Mouse (Mus musculus) hindbrain, embryonic 15.5 days (tissue): ENCODE results near the gene Fam210b. TPM values are rescaled to one million over a fixed set of nuclear protein-coding genes. Genes with fewer than 3 reads are reported as not detected.

Experiments
- ATAC-seq: fragments of 200-750 bp; cut with Nextera tagmentation; 2 replicates; pipeline ENCODE4 v1.8.0; 2017; ENCODE audit warnings: low read depth, moderate number of reproducible peaks, moderate TSS enrichment; ENCODE audit not compliant: low FRiP score
- H3K27ac ChIP-seq: fragments of 300-500 bp; sonication (generic); replicated peaks from 2 replicates; pipeline ENCODE4 v1.5.1; 2015; ENCODE audit warnings: mild to moderate bottlenecking, inconsistent platforms
- H3K27me3 ChIP-seq: fragments of 300-500 bp; sonication (generic); 2 replicates; pipeline ENCODE4 v1.6.1; 2015; ENCODE audit warnings: control low read depth, inconsistent platforms
- H3K36me3 ChIP-seq: fragments of 300-500 bp; sonication (generic); 2 replicates; pipeline ENCODE4 v1.6.1; 2015; ENCODE audit warnings: control low read depth, inconsistent platforms
- H3K4me1 ChIP-seq: fragments of 300-500 bp; sonication (generic); replicated peaks from 2 replicates; pipeline ENCODE4 v1.6.1; 2015; ENCODE audit warnings: control low read depth, inconsistent platforms
- H3K4me2 ChIP-seq: fragments of 300-500 bp; sonication (generic); 2 replicates; pipeline ENCODE4 v1.6.1; 2015; ENCODE audit warnings: moderate library complexity, mild to moderate bottlenecking, inconsistent platforms
- H3K4me3 ChIP-seq: fragments of 300-500 bp; sonication (generic); 2 replicates; pipeline ENCODE4 v1.5.1; 2015; ENCODE audit warnings: mild to moderate bottlenecking, inconsistent platforms
- H3K9ac ChIP-seq: fragments of 300-500 bp; sonication (generic); 2 replicates; pipeline ENCODE4 v1.6.1; 2015; ENCODE audit warnings: inconsistent platforms
- H3K9me3 ChIP-seq: fragments of 300-500 bp; sonication (generic); 2 replicates; pipeline ENCODE4 v1.6.1; 2016; ENCODE audit warnings: control low read depth, inconsistent platforms
- WGBS: fragments of 180-500 bp; shearing (Covaris S2); methylation state at CpG from one replicate; pipeline ENCODE4 v1.1.7; 2015; 5-methylcytosine and 5-hydroxymethylcytosine counted together
- polyA plus RNA-seq: library from polyadenylated mRNA; unstranded; fragments of >200 nt; fragmentation: Nextera tagmentation; extraction: Ambion mirVana; gene quantifications from 2 replicates; pipeline ENCODE4 v1.2.1, GENCODE M21; 2015

Fam210b gene
- polyA plus RNA-seq, 1 experiment from 2014 or later, result 19.2 TPM

GRCm38 (mm10) chr2:172338206-172338942, 7.0 kb upstream of the Fam210b start:
- no peaks in the 10 kb centered on the region for H3K9me3 ChIP-seq
- H3K4me3 ChIP-seq, result no peak overlapping the region
- ATAC-seq, result 0 out of 2 replicates have a peak, but pooled peaks have one; percentile 17
- H3K9ac ChIP-seq, result no peak overlapping the region
- no peaks in the 10 kb centered on the region for H3K27me3 ChIP-seq
- H3K27ac ChIP-seq, result peak overlapping the region; percentile 20; the same call in 1 of the 2 replicates
- 0 out of 2 replicates have a peak, but pooled peaks cover 7% of the 10 kb centered on the region for H3K4me1 ChIP-seq
- no peaks in the 10 kb centered on the region for H3K36me3 ChIP-seq
- WGBS, result 63% methylated on average over 19 of the region's 19 CpGs
- H3K4me2 ChIP-seq, result no peak overlapping the region

- H3K4me2 ChIP-seq, result no peak overlapping the region
- H3K4me1 ChIP-seq, result peaks cover 17% of the 10 kb centered on the region
- no peak overlapping the region for H3K9ac ChIP-seq
- no peaks in the 10 kb centered on the region for H3K9me3 ChIP-seq
- no peak overlapping the region for H3K27ac ChIP-seq
- no peaks in the 10 kb centered on the region for H3K36me3 ChIP-seq
- H3K4me3 ChIP-seq, result no peak overlapping the region
- H3K27me3 ChIP-seq, result no peaks in the 10 kb centered on the region
- WGBS, result 19% methylated on average over 3 of the region's 3 CpGs
- no peak for ATAC-seq
Observed at GRCm38 (mm10) chr2:172340936-172341335, 4.4 kb upstream of the Fam210b start.

GRCm38 (mm10) chr2:172341606-172342005, 3.8 kb upstream of the Fam210b start:
- 19% methylated on average over 5 of the region's 5 CpGs for WGBS
- no peak overlapping the region for H3K27ac ChIP-seq
- no peak overlapping the region for H3K4me3 ChIP-seq
- ATAC-seq, result no peak
- H3K9ac ChIP-seq, result no peak overlapping the region
- H3K4me1 ChIP-seq, result peaks cover 24% of the 10 kb centered on the region
- no peaks in the 10 kb centered on the region for H3K9me3 ChIP-seq
- H3K36me3 ChIP-seq, result no peaks in the 10 kb centered on the region
- H3K27me3 ChIP-seq, result no peaks in the 10 kb centered on the region
- no peak overlapping the region for H3K4me2 ChIP-seq

DNA sequence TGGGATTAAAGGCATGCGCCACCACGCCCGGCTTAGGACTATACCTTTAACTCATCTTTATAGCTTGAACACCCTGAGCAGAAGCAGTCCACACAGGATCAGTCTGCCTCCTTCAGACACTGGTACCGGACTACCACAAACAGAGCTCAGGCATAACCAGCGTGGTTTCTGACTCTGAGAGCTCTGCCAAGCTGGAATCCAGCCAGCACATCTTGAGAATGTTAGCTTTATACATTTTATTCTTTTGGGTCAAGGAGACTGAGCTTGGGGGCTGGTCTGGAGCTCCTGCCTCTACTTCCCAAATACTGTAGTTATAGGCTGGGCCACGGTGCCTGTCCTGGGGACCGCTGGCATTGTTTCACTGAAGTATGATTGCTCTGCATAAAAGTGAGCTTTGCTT, 1.6 kb upstream of the Fam210b start:
- no peak for ATAC-seq
- WGBS, result 85% methylated on average over 7 of the region's 7 CpGs
- H3K9ac ChIP-seq, result no peak overlapping the region
- H3K27ac ChIP-seq, result no peak overlapping the region
- H3K27me3 ChIP-seq, result no peaks in the 10 kb centered on the region
- H3K4me1 ChIP-seq, result peaks cover 31% of the 10 kb centered on the region
- H3K4me2 ChIP-seq, result no peak overlapping the region
- H3K36me3 ChIP-seq, result no peaks in the 10 kb centered on the region
- no peaks in the 10 kb centered on the region for H3K9me3 ChIP-seq
- no peak overlapping the region for H3K4me3 ChIP-seq

- Histone ChIP-seq H3K27me3 (no peaks in the 10 kb centered on the region), H3K9ac (no peak overlapping the region), H3K27ac (peak overlapping the region; percentile 18), H3K4me1 (peaks cover 35% of the 10 kb centered on the region), H3K9me3 (no peaks in the 10 kb centered on the region), H3K36me3 (no peaks in the 10 kb centered on the region), H3K4me3 (peak overlapping the region; percentile 57), H3K4me2 (peak overlapping the region; percentile 97)
- ATAC-seq, result 0 out of 2 replicates have a peak, but pooled peaks have one; percentile 5
- 42% methylated on average over 5 of the region's 5 CpGs for WGBS
Observed at GRCm38 (mm10) chr2:172344669-172345068, 696 bp upstream of the Fam210b start.

GRCm38 (mm10) chr2:172346034-172346929, 917 bp downstream of the Fam210b start:
- H3K27me3 ChIP-seq, result no peaks in the 10 kb centered on the region
- H3K4me2 ChIP-seq, result peak overlapping the region; percentile 97
- peak overlapping the region; percentile 58 for H3K9ac ChIP-seq
- H3K9me3 ChIP-seq, result no peaks in the 10 kb centered on the region
- no peak overlapping the region for H3K27ac ChIP-seq
- ATAC-seq, result peak; percentile 7; the same call in 1 of the 2 replicates
- H3K4me3 ChIP-seq, result peak overlapping the region; percentile 57
- H3K4me1 ChIP-seq, result peaks cover 35% of the 10 kb centered on the region
- no peaks in the 10 kb centered on the region for H3K36me3 ChIP-seq
- WGBS, result 10% methylated on average over 31 of the region's 31 CpGs

GRCm38 (mm10) chr2:172346933-172347611, 1.7 kb downstream of the Fam210b start:
- Histone ChIP-seq H3K27ac (no peak overlapping the region), H3K9me3 (no peaks in the 10 kb centered on the region), H3K36me3 (no peaks in the 10 kb centered on the region), H3K4me1 (peaks cover 32% of the 10 kb centered on the region), H3K4me2 (peak overlapping the region; percentile 97), H3K9ac (no peak overlapping the region), H3K4me3 (peak overlapping the region; percentile 57; the same call in 1 of the 2 replicates), H3K27me3 (no peaks in the 10 kb centered on the region)
- no peak for ATAC-seq
- 60% methylated on average over 8 of the region's 8 CpGs for WGBS

DNA sequence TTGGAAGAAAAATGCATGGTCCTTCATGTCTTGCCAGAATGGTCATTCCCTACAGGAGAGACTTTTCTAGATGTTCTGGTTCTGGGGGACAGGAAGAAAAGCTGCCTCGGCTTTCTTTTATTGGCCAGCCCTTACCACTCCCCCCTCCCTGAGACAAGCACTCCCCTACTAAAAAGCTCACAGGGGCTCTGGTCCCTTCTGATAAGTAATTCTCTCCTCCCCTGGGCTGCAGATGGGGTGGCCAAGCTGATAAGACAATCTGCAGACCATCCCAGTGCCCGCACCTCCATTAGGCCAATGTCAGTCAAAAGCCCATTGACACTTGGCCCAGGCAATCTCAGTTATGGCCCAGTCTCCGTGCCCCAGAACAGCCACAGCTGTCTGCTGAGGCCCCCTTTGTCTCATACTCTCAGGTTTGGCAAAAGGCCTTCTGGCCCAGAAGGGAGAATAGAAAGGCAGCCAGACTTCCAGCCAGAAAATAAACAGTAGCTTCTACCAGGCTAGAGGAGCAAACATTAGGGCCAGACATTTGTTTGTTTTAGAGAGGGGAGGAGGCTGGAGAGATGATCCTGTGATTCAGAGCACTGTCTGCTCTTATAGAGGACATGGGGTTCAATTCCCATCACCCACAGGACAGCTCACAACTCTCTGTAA, 3.1 kb downstream of the Fam210b start:
- Histone ChIP-seq H3K9ac (no peak overlapping the region), H3K4me1 (peaks cover 43% of the 10 kb centered on the region)
- 43% methylated on average over 3 of the region's 3 CpGs for WGBS

GRCm38 (mm10) chr2:172349776-172350175, 4.4 kb downstream of the Fam210b start:
- Histone ChIP-seq H3K4me2 (no peak overlapping the region), H3K9me3 (no peaks in the 10 kb centered on the region), H3K36me3 (no peaks in the 10 kb centered on the region), H3K4me3 (no peak overlapping the region), H3K9ac (no peak overlapping the region), H3K27ac (no peak overlapping the region), H3K4me1 (peaks cover 42% of the 10 kb centered on the region), H3K27me3 (no peaks in the 10 kb centered on the region)
- 80% methylated on average over 14 of the region's 14 CpGs for WGBS
- no peak for ATAC-seq

More for the DNA sequence above, 3.1 kb downstream of the Fam210b start:
- no peaks in the 10 kb centered on the region for H3K9me3 ChIP-seq
- 0 out of 2 replicates have a peak overlapping the region, but pooled peaks have one; percentile 3 for H3K4me2 ChIP-seq
- peak overlapping the region; percentile 49 for H3K27ac ChIP-seq
- H3K27me3 ChIP-seq, result no peaks in the 10 kb centered on the region
- ATAC-seq, result no peak
- no peak overlapping the region for H3K4me3 ChIP-seq
- no peaks in the 10 kb centered on the region for H3K36me3 ChIP-seq

- peaks cover 37% of the 10 kb centered on the region for H3K4me1 ChIP-seq
- H3K9ac ChIP-seq, result no peak overlapping the region
- H3K9me3 ChIP-seq, result no peaks in the 10 kb centered on the region
- no peaks in the 10 kb centered on the region for H3K27me3 ChIP-seq
- no peak overlapping the region for H3K4me2 ChIP-seq
- H3K36me3 ChIP-seq, result no peaks in the 10 kb centered on the region
- 79% methylated on average over 8 of the region's 8 CpGs for WGBS
- no peak overlapping the region for H3K27ac ChIP-seq
- ATAC-seq, result no peak
- no peak overlapping the region for H3K4me3 ChIP-seq
Observed at GRCm38 (mm10) chr2:172350773-172351172, 5.4 kb downstream of the Fam210b start.

- Histone ChIP-seq H3K9ac (no peak overlapping the region), H3K4me2 (no peak overlapping the region), H3K4me3 (no peak overlapping the region), H3K27ac (no peak overlapping the region; the same call in 1 of the 2 replicates), H3K4me1 (peaks cover 24% of the 10 kb centered on the region), H3K9me3 (no peaks in the 10 kb centered on the region), H3K27me3 (no peaks in the 10 kb centered on the region), H3K36me3 (no peaks in the 10 kb centered on the region)
- WGBS, result 40% methylated on average over 9 of the region's 9 CpGs
- ATAC-seq, result no peak
Observed at GRCm38 (mm10) chr2:172353218-172353617, 7.9 kb downstream of the Fam210b start.
